Mouse (Mus musculus): ENCODE results near the gene Fam227a.
A peak's percentile ranks its signal among the peaks of the same experiment; 100 is the strongest.

DNA sequence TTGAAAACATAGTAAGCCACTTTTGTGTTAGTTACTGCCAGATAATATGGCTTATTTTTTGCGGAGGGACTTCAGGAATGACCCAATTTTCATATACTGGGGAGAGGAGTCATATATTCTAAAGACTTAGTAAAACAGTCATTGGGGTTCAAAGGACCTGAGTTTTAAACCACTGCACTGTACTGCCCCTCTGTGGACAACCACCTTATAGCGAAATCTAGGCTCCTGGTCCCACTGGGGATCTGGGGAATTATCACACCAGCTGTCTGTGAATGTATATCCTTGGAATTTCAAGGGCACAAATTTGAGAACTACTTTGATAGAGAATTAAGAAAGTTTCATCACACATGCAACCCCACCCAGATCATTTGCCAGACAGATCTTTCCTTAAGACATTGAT is 51.0 kb downstream of the Fam227a start:
- no peak for TF ChIP-seq POLR2A (IDR thresholded peaks at IDR 0.05; ENCODE audit: control insufficient read depth in 1 of 2, insufficient read depth in 1 of 2, low read depth in 1 of 2, low read length in 2 of 2, poor library complexity in 1 of 2)
- TF ChIP-seq CHD1 (IDR thresholded peaks at IDR 0.05; ENCODE audit: low read depth, low read length): no peak
- peak; percentile 9 to 64 (median 31); a peak in 3 of 6 replicates for TF ChIP-seq CTCF (IDR thresholded peaks at IDR 0.05 in 2 of 3, conservative IDR thresholded peaks at IDR 0.05 in 1 of 3; ENCODE audit: control insufficient read depth in 1 of 3, insufficient read depth in 1 of 3, low read depth in 2 of 3, low read length in 3 of 3, poor library complexity in 1 of 3, severe bottlenecking in 1 of 3)
- TF ChIP-seq MAZ (IDR thresholded peaks at IDR 0.05; ENCODE audit: low read depth, low read length): no peak
- no peak for TF ChIP-seq POLR2AphosphoS2 (IDR thresholded peaks at IDR 0.05; ENCODE audit: low read length)
- TF ChIP-seq MYC (IDR thresholded peaks at IDR 0.05; ENCODE audit: low read depth, low read length): no peak
- TF ChIP-seq RCOR1 (IDR thresholded peaks at IDR 0.05; ENCODE audit: low read depth, low read length): no peak
- no peak for TF ChIP-seq POLR2AphosphoS5 (IDR thresholded peaks at IDR 0.05; ENCODE audit: borderline replicate concordance, low read depth, low read length)
- TF ChIP-seq CHD2 (IDR thresholded peaks at IDR 0.05; ENCODE audit: low read length): no peak
- no peak for TF ChIP-seq TCF12 (IDR thresholded peaks at IDR 0.05; ENCODE audit: low read depth, low read length)
- no peak for TF ChIP-seq ZKSCAN1 (IDR thresholded peaks at IDR 0.05; ENCODE audit: low read depth, low read length)

Data from MEL (cell line).